Mouse (Mus musculus) testis, adult 2 months (tissue): ENCODE measurements around the gene Kif18a. TPM values are rescaled to one million over a fixed set of nuclear protein-coding genes. Genes with fewer than 3 reads are reported as not detected.

Experiments
- H3K27ac ChIP-seq: fragments of 200-500 bp; 2 replicates; pipeline ENCODE4 v1.5.1; 2012; ENCODE audit warnings: low read depth, low read length; ENCODE audit not compliant: control insufficient read depth, insufficient read depth
- H3K27me3 ChIP-seq: fragments of 200-500 bp; 2 replicates; pipeline ENCODE4 v1.6.1; 2012; ENCODE audit warnings: mild to moderate bottlenecking, low read length, moderate library complexity; ENCODE audit not compliant: control insufficient read depth, insufficient read depth
- H3K36me3 ChIP-seq: fragments of 200-500 bp; 2 replicates; pipeline ENCODE4 v1.6.1; 2012; ENCODE audit warnings: mild to moderate bottlenecking, low read length; ENCODE audit not compliant: control insufficient read depth, insufficient read depth
- H3K4me1 ChIP-seq: fragments of 200-500 bp; 2 replicates; pipeline ENCODE4 v1.6.1; 2012; ENCODE audit warnings: low read length; ENCODE audit not compliant: control insufficient read depth, insufficient read depth
- H3K4me3 ChIP-seq: fragments of 200-500 bp; 2 replicates; pipeline ENCODE4 v1.5.1; 2012; ENCODE audit warnings: low read depth, mild to moderate bottlenecking, low read length, moderate library complexity, mixed read lengths; ENCODE audit not compliant: control insufficient read depth
- CTCF ChIP-seq: fragments of 200-500 bp; IDR thresholded peaks from 2 replicates; pipeline ENCODE4 v1.5.1; 2012; ENCODE audit warnings: low read depth, mild to moderate bottlenecking, inconsistent platforms, low read length, moderate library complexity; ENCODE audit not compliant: control insufficient read depth, insufficient read depth, insufficient replicate concordance
- POLR2A ChIP-seq: fragments of 200-500 bp; IDR thresholded peaks from 2 replicates; pipeline ENCODE4 v1.6.1; 2012; ENCODE audit warnings: low read depth, mild to moderate bottlenecking, inconsistent platforms, low read length, moderate library complexity; ENCODE audit not compliant: control insufficient read depth
- polyA plus RNA-seq: library from polyadenylated mRNA; depleted of rRNA; stranded (reverse); fragments of >200 nt; gene quantifications from 2 replicates; pipeline ENCODE4 v1.2.3, GENCODE M21; 2012; rRNA removed

Gene Kif18a
- 3.3 and 3.8 TPM in 2 replicates for polyA plus RNA-seq

- H3K4me3 ChIP-seq: peak within 1 kb of the TSS; percentile 86
- no peak; the same call in 1 of the 2 replicates for TF ChIP-seq CTCF
- TF ChIP-seq POLR2A: peak; percentile 80
These were observed at the start of gene Kif18a, which contains the start of gene Mettl15 for GRCm38 (mm10) chr2:109280600-109281340. TSS of gene Kif18a (plus strand) at chr2:109280738. TSS of gene Mettl15 (minus strand) at chr2:109280748.

GRCm38 (mm10) chr2:109233876-109234275 is 46.7 kb upstream of the Kif18a start:
- Histone ChIP-seq H3K27ac (no peak overlapping the region), H3K4me3 (no peak overlapping the region), H3K4me1 (no peaks in the 10 kb centered on the region), H3K27me3 (no peaks in the 10 kb centered on the region), H3K36me3 (no peaks in the 10 kb centered on the region)
- no peak for TF ChIP-seq POLR2A
- TF ChIP-seq CTCF: no peak

More at GRCm38 (mm10) chr2:109280600-109281340, at the start of gene Kif18a, which contains the start of gene Mettl15:
- Histone ChIP-seq H3K27me3 (no peaks in the 10 kb centered on the region), H3K4me1 (0 out of 2 replicates have a peak, but pooled peaks cover 2% of the 10 kb centered on the region), H3K27ac (peak within 1 kb of the TSS; percentile 90), H3K36me3 (no peaks in the 10 kb centered on the region)

DNA sequence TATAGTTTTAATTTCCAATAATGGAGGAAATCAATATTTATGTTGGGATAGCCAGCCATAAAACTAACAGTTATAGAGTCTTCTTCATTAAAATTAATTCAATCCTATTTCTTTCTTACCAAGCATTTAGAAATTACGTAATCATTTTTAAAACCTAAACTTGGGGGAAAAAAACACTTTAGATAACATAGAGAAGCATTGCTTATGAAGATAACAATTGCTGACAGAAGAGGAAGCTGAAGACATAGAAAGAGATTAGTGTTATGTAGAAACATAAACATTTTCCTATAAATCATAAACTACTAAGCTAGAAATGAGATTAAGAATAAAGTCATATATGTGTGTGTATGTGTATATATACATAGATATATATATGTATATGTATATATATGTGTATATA is 44.8 kb upstream of the Kif18a start:
- H3K27me3 ChIP-seq: no peaks in the 10 kb centered on the region
- H3K27ac ChIP-seq: no peak overlapping the region
- no peaks in the 10 kb centered on the region for H3K36me3 ChIP-seq
- H3K4me1 ChIP-seq: no peaks in the 10 kb centered on the region
- TF ChIP-seq CTCF (no peak), POLR2A (no peak)
- no peak overlapping the region for H3K4me3 ChIP-seq

DNA sequence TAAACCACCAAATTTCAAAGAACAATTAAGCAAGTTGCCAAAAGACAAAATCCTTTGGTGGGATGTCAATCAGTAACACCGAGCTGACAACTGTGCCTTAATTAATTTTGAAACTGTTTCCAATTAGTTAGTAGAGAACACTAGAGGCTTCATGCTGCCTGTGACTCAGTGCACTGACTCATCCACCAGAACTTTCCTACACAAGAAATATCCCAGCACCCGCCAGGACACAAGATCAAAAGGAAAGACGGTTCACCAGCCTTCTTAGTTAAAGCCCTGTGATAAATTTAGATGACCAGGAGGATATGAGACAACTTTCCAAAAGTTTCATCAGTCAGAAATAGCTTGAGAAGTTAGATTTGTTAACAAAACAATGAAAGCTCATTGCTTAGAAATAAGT is 38.6 kb upstream of the Kif18a start:
- no peak overlapping the region for H3K4me3 ChIP-seq
- no peak for TF ChIP-seq POLR2A
- no peak for TF ChIP-seq CTCF
- H3K27me3 ChIP-seq: no peaks in the 10 kb centered on the region
- no peaks in the 10 kb centered on the region for H3K36me3 ChIP-seq
- no peak overlapping the region for H3K27ac ChIP-seq
- H3K4me1 ChIP-seq: no peaks in the 10 kb centered on the region

GRCm38 (mm10) chr2:109262779-109263178 is 17.8 kb upstream of the Kif18a start:
- no peaks in the 10 kb centered on the region for H3K36me3 ChIP-seq
- no peak overlapping the region for H3K4me3 ChIP-seq
- H3K27ac ChIP-seq: no peak overlapping the region
- TF ChIP-seq POLR2A (no peak), CTCF (no peak)
- H3K4me1 ChIP-seq: no peaks in the 10 kb centered on the region
- no peaks in the 10 kb centered on the region for H3K27me3 ChIP-seq

DNA sequence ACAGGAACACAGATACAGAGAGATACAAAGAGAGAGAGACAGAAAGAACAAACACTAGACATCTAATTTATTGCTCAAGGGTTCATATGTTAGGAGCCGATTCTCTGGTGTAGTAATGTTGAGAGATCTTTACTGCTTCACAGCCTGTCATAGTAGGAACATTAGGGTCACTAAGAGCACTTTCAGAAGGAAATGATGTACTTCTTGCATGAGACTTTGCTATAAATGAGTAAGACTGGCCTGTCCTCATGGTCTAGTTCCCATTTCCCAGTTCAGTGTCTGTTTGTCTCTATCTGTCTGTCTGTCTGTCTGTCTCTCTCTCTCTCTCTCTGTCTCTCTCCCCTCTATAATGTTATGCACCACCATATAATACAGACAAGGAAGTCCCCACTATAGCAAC is 7.4 kb upstream of the Kif18a start:
- Histone ChIP-seq H3K27ac (no peak overlapping the region), H3K4me1 (no peaks in the 10 kb centered on the region), H3K4me3 (no peak overlapping the region), H3K36me3 (no peaks in the 10 kb centered on the region), H3K27me3 (no peaks in the 10 kb centered on the region)
- no peak for TF ChIP-seq POLR2A
- TF ChIP-seq CTCF: no peak

DNA sequence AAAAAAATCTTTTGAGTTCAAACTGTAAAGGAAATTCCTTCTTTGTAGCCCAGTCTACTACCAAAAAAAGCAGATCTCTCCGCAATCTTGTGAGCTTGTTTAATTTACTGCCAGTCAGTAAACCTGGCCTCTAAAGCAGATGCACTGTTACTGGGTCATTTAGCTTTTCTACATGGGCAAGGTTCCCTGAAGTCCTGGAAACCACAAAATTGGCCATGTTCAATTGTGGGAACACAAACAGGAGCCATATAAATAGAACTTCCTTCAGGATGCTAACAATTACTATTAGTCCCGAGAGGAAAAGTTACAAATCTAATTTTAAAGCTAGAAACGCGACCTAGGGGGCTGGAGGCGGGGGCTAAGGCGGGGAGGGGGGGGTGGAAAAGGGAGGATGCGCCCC is 2.9 kb upstream of the Kif18a start:
- H3K4me3 ChIP-seq: peak overlapping the region; percentile 99
- no peak overlapping the region for H3K27ac ChIP-seq
- 0 out of 2 replicates have a peak, but pooled peaks cover 2% of the 10 kb centered on the region for H3K4me1 ChIP-seq
- H3K27me3 ChIP-seq: no peaks in the 10 kb centered on the region
- no peak for TF ChIP-seq CTCF
- TF ChIP-seq POLR2A: no peak
- no peaks in the 10 kb centered on the region for H3K36me3 ChIP-seq
